Mouse (Mus musculus) liver, embryonic 14.5 days (tissue): Measurements from ENCODE around the gene Gnb2.

ENCODE experiments used
- CTCF ChIP-seq: IDR thresholded peaks from 2 replicates; pipeline ENCODE4 v1.5.1; 2016; ENCODE audit warnings: antibody characterized with exemption, low read depth, control low read depth
- EP300 ChIP-seq: IDR thresholded peaks from 2 replicates; pipeline ENCODE4 v1.6.1; 2016; ENCODE audit warnings: antibody characterized with exemption, low read depth

- TF ChIP-seq EP300 (no peak), CTCF (no peak)
These were observed 36.9 kb upstream of the Gnb2 start for GRCm38 (mm10) chr5:137570181-137570580.
